Comparison of ENCODE assay signal across 9 mouse cellular contexts in genomic region chrX:142189023-142189703, GRCm38 (mm10). TPM values are rescaled to one million over a fixed set of nuclear protein-coding genes. Genes with fewer than 3 reads are reported as not detected.
A peak's percentile ranks its signal among the peaks of the same experiment; 100 is the strongest.
DNase-seq lines count a peak whose midpoint lies in the region; ATAC-seq and TF ChIP-seq lines count a peak whose summit lies in the region.
"Had no signal": no experiment of that assay in that cellular context is flagged by ENCODE, and none has a peak within 500 bp of the region (broad histone marks: within the 10 kb centered on the region; RNA-seq: fewer than 3 reads in every experiment).

No protein-coding gene starts in this region.

- WGBS in embryonic facial prominence, embryonic 11.5 days, result 28% methylated on average over 22 of the region's 22 CpGs
- WGBS in heart, postnatal 0 days, result 30% methylated on average over 22 of the region's 22 CpGs
- 33% methylated on average over 22 of the region's 22 CpGs for WGBS in lung, embryonic 14.5 days

- no peak overlapping the region for H3K4me3 ChIP-seq in embryonic facial prominence, embryonic 11.5 days (ENCODE audit: low read depth, low read length)
- no peak overlapping the region for H3K4me3 ChIP-seq in heart, postnatal 0 days (ENCODE audit: low read depth, low read length)
- no peak overlapping the region for H3K4me3 ChIP-seq in lung, embryonic 14.5 days (ENCODE audit: low read depth, low read length)
- H3K4me3 ChIP-seq: liver, embryonic 13.5 days had no signal

- TF ChIP-seq EP300 in heart, postnatal 0 days (IDR thresholded peaks at IDR 0.05; ENCODE audit: low read depth), result no peak

- H3K9ac ChIP-seq in embryonic facial prominence, embryonic 11.5 days (replicated peaks; ENCODE audit: low read length), result no peak overlapping the region
- no peak overlapping the region for H3K9ac ChIP-seq in heart, postnatal 0 days (replicated peaks; ENCODE audit: low read depth, low read length)
- H3K9ac ChIP-seq in lung, embryonic 14.5 days, result no peak overlapping the region
- H3K9ac ChIP-seq: liver, embryonic 13.5 days had no signal

- no peaks in the 10 kb centered on the region for H3K9me3 ChIP-seq in embryonic facial prominence, embryonic 11.5 days (replicated peaks; ENCODE audit: control insufficient read depth, low read length)
- no peaks in the 10 kb centered on the region for H3K9me3 ChIP-seq in heart, postnatal 0 days (replicated peaks; ENCODE audit: control insufficient read depth, low read length)
- no peaks in the 10 kb centered on the region for H3K9me3 ChIP-seq in lung, embryonic 14.5 days (ENCODE audit: low read depth, low read length)
- H3K9me3 ChIP-seq: liver, embryonic 13.5 days had no signal

- no peaks in the 10 kb centered on the region for H3K36me3 ChIP-seq in embryonic facial prominence, embryonic 11.5 days (replicated peaks; ENCODE audit: control insufficient read depth, insufficient read depth, low read depth, low read length)
- no peaks in the 10 kb centered on the region for H3K36me3 ChIP-seq in heart, postnatal 0 days (replicated peaks; ENCODE audit: control insufficient read depth, insufficient read depth, low read length)
- no peaks in the 10 kb centered on the region for H3K36me3 ChIP-seq in lung, embryonic 14.5 days (ENCODE audit: insufficient read depth)
- H3K36me3 ChIP-seq: liver, embryonic 13.5 days had no signal

- peak; percentile 29 for TF ChIP-seq CTCF in heart, postnatal 0 days (IDR thresholded peaks at IDR 0.05; ENCODE audit: low read depth)
- peak; percentile 62 for TF ChIP-seq CTCF in lung, embryonic 14.5 days (IDR thresholded peaks at IDR 0.05; ENCODE audit: low read depth)

- no peak overlapping the region for H3K27ac ChIP-seq in embryonic facial prominence, embryonic 11.5 days (replicated peaks; ENCODE audit: low read depth, low read length)
- H3K27ac ChIP-seq in heart, postnatal 0 days (ENCODE audit: low read depth), result no peak overlapping the region
- H3K27ac ChIP-seq in lung, embryonic 14.5 days (ENCODE audit: low read depth), result no peak overlapping the region
- H3K27ac ChIP-seq: liver, embryonic 13.5 days had no signal

- no peaks in the 10 kb centered on the region for H3K4me1 ChIP-seq in embryonic facial prominence, embryonic 11.5 days (ENCODE audit: control insufficient read depth, insufficient read depth, low read length)
- H3K4me1 ChIP-seq in heart, postnatal 0 days (ENCODE audit: control insufficient read depth, insufficient read depth), result no peaks in the 10 kb centered on the region
- H3K4me1 ChIP-seq in lung, embryonic 14.5 days (ENCODE audit: insufficient read depth), result no peaks in the 10 kb centered on the region
- H3K4me1 ChIP-seq: liver, embryonic 13.5 days had no signal

- H3K27me3 ChIP-seq in embryonic facial prominence, embryonic 11.5 days (ENCODE audit: control insufficient read depth, insufficient read depth, low read length), result no peaks in the 10 kb centered on the region
- no peaks in the 10 kb centered on the region for H3K27me3 ChIP-seq in heart, postnatal 0 days (ENCODE audit: control insufficient read depth, insufficient read depth, low read length)
- no peaks in the 10 kb centered on the region for H3K27me3 ChIP-seq in lung, embryonic 14.5 days (ENCODE audit: insufficient read depth, low read length)
- H3K27me3 ChIP-seq: liver, embryonic 13.5 days had no signal

- 0 out of 2 replicates have a peak, but pooled peaks have one; percentile 29 for ATAC-seq in embryonic facial prominence, embryonic 11.5 days (replicated peaks; ENCODE audit: insufficient number of reproducible peaks, low FRiP score, low TSS enrichment, low read depth)
- ATAC-seq in heart, postnatal 0 days (ENCODE audit: insufficient read depth, low read depth), result no peak
- peak; percentile 83; the same call in 1 of the 2 replicates for ATAC-seq in lung, embryonic 14.5 days (ENCODE audit: insufficient read depth)

- DNase-seq in ES-CJ7 (ENCODE audit: low read depth, low spot score), result peak; percentile 33
- peak; percentile 64 for DNase-seq in adrenal gland, postnatal 10 days
- peak; percentile 68 for DNase-seq in embryonic facial prominence, embryonic 11.5 days (ENCODE audit: low spot score)
- DNase-seq in heart, postnatal 0 days (ENCODE audit: low spot score), result peak; percentile 25
- peak; percentile 62 to 72 for DNase-seq in kidney, postnatal 25 days
- peak; percentile 79 for DNase-seq in lung, embryonic 14.5 days
- DNase-seq in right cerebral cortex, adult 2 months (ENCODE audit: low spot score in 2 of 2), result peak; percentile 26 to 42
- DNase-seq in MN1 (ENCODE audit: low spot score), result no peak
- DNase-seq: liver, embryonic 13.5 days had no signal

- no peak overlapping the region for H3K4me2 ChIP-seq in embryonic facial prominence, embryonic 11.5 days (ENCODE audit: low read depth, low read length)
- H3K4me2 ChIP-seq in heart, postnatal 0 days (ENCODE audit: low read depth, low read length), result no peak overlapping the region
- H3K4me2 ChIP-seq in lung, embryonic 14.5 days, result peak overlapping the region; percentile 10; the same call in 1 of the 2 replicates
- H3K4me2 ChIP-seq: liver, embryonic 13.5 days had no signal

RNA-seq across cellular contexts. Expression of gene Gucy2f, which starts 7.6 kb away (rescaled TPM):
- total RNA-seq in adrenal gland, postnatal 10 days (2021), result not detected
- polyA plus RNA-seq in embryonic facial prominence, embryonic 11.5 days (2014; fragmentation: Nextera tagmentation; extraction: Ambion mirVana), result 0.03 TPM in 2 replicates
- total RNA-seq in heart, postnatal 0 days (2014; rRNA removed; ENCODE audit: low replicate concordance), result not detected in 2 replicates
- polyA plus RNA-seq in heart, postnatal 0 days (2015; fragmentation: Nextera tagmentation; extraction: Ambion mirVana), result not detected in 2 replicates
- 0.04 and 0.09 TPM in 2 replicates for polyA plus RNA-seq in lung, embryonic 14.5 days (2014; fragmentation: Nextera tagmentation; extraction: Ambion mirVana)
- polyA plus RNA-seq: liver, embryonic 13.5 days had no signal

RNA-seq across cellular contexts. Expression of gene Nxt2, which starts 37.4 kb away (rescaled TPM):
- total RNA-seq in adrenal gland, postnatal 10 days (2021), result 10 to 100 TPM; 13.1 to 15.5 TPM
- polyA plus RNA-seq in embryonic facial prominence, embryonic 11.5 days (2014; fragmentation: Nextera tagmentation; extraction: Ambion mirVana), result 13.3 and 13.9 TPM in 2 replicates
- 6.6 and 8.9 TPM in 2 replicates for total RNA-seq in heart, postnatal 0 days (2014; rRNA removed; ENCODE audit: low replicate concordance)
- 6.6 and 7.0 TPM in 2 replicates for polyA plus RNA-seq in heart, postnatal 0 days (2015; fragmentation: Nextera tagmentation; extraction: Ambion mirVana)
- polyA plus RNA-seq in lung, embryonic 14.5 days (2014; fragmentation: Nextera tagmentation; extraction: Ambion mirVana), result 21.6 and 22.1 TPM in 2 replicates
